Mouse (Mus musculus) activated CD4-positive, CD25-positive, alpha-beta regulatory T cell (primary cell): ENCODE data around the gene Gak. TPM values are rescaled to one million over a fixed set of nuclear protein-coding genes. Genes with fewer than 3 reads are reported as not detected.

ENCODE experiments used
- polyA plus RNA-seq, 2 experiments: library from polyadenylated mRNA; unstranded; fragments of 100-300 nt; shearing (Covaris generic); gene quantifications; one replicate each; pipeline ENCODE4 v1.2.1; 2017

The Gak gene
- polyA plus RNA-seq, result 100 to 1,000 TPM in 1 of 2 experiments, 10 to 100 TPM in 1; 95.2 to 144 TPM

DNA sequence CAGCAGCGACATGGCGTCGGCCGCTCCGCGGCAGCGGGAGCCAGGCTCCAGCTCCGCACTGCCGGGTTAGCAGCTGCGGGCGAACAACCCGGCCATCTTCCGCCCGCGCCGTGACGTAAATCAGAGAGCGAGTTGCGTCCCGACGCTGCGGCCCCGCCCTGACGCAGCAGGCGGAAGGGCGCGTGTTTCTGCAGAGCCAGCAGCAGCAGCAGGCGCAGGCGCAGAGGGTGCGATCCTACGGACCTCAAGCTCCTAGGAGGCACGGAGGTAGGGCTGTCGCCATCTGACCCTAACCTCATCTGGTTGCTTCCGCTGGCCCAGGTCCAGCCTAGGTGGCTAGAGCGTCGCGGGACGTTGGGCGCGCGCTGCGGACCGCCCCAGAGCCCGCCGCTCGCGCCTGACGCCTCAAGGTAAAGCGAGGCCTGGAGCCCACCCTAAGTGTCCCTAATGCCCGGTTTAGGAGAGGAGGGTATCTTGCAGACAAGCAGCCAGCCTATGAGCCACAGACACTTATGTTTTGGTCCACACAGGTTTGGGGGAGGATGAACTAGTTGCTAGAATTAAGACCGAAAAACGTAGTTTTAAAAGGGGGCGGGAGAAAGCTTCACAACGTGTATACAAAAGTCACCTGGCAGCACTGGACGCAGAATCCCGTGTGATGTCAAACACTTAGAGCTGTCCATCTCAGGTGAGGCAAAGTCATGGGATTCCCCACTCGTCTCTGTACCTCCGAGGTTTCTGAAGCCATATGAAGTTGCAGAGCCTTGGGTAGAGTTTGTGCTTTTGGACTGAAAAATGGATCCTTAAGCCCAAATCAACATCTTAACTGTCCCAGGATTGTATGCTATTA is at the start of gene Gak, which contains the start of gene Tmem175:
Gene Gak, minus strand, starts transcription at position 122 of the 850 bp plus-strand sequence.
Gene Tmem175, plus strand, starts transcription at position 137 of the 850 bp plus-strand sequence.

DNA sequence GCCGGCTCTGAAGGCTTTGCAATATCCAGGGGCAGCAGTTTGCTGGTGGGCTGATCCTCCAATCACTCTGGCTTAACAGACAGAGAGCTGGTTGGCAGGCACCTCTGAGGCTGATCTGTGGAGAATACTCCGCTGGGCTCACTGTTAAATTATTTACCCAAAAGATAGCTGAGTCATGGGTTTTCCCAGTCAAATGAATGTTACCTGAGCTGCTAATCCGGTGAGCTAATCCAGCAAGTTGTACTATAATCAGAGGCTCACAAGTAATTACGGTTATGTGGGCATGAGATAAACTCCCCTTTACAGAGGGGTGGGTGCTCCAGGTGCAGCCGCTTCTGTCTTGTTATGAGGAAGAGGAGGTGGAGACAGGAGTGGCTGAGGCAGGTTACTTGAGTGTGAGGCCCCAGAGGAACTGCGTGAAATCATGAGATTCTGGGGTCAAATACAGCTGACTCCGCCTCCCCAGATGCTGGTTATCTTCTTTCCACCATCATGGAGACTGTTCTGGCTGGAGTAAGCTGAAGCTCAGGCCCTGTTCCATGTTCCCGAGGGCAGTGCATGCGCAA is 45.8 kb upstream of the Gak start, which contains the start of gene Slc26a1:
Gene Slc26a1, minus strand, starts transcription at position 319 of the 566 bp plus-strand sequence.

DNA sequence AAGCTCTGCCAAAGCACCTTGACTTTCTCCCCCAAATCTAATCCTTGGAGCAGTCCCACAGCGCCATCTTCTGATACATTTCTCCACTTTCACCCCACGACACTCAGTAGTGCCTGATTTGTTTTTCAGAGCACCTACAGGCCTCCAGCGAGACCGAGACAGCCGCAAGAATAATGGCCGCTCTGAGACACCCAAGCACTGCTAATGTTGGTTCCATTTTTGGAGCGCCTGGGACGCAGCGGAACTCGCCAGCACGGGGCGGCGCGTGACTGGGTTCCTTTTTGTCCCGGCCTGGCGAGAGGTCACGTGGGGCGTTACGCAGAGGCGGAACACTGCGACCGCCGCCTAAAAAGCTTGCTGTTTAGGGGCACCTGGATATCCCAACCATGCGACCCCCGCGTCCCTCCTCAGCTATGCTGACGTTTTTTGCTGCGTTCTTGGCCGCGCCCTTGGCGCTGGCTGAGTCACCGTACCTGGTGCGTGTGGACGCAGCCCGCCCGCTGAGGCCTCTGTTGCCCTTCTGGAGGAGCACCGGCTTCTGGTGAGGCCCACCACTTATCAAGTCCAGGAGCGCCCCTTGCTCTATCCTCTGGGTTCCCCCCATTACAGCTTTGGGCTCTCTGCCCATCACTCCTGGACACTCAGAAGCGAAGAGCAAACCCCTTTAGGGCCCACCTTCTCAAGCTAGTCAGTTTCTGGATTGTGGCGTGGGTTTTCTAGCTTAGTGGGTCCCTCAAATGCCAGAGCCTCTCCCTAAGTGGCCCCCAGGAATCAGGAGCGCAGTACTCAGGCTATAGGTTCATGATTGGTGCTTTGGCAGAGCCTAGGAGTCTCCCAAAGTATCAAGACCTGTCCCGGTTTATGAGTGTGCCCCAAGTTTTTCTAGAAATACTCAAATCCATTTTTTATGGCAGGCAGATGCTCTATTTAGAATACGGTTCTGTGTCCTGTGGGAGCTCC is 39.7 kb upstream of the Gak start, which contains the start of gene Dgkq:
Gene Dgkq, minus strand, starts transcription at position 696 of the 960 bp plus-strand sequence.

DNA sequence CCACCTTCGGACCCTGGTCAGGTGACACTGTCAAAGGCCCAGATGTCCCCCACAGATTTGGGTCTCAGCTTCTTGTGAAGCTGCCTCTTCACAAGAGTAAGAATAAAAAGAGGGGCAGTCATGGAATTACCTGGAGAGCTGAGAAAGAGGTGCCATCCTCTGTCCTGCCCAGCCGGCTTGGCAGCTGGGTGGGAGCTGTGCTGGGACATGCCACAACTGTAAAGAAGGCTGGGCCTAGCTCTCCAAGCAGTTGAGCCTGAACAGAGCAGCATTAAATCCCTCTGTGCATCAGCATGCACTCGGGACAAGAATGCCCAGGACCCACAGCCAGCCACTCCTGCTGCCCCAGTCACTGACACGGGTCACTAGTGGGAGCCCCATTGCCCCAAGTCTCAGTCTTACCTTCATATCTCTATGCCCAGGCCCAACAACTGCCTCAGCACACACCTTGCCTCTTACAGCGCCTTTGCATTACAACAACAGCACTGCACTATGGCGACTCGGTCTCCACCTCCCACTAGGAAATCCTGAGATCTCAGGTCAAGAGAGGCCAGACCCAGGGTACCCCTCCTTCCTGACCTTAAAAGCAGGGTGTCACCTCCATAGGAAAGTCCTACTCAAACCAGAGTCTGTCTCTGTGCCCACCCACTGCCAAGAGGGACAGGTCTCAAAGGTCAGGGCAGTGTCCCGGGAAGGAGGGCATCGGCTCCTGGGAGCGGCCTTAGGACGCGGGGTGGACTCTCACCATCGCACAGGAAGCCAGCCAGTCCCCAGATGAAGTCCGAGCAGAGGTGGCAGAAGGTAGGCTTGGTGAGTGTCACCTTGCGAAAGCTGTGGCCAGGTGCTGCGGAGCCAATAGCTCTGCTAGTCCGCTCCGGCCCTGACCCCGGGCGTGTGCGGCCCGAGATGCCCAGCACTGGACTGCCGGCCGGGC is 30.4 kb upstream of the Gak start, which contains the start of gene Idua:
Gene Idua, plus strand, starts transcription at position 634 of the 934 bp plus-strand sequence.

DNA sequence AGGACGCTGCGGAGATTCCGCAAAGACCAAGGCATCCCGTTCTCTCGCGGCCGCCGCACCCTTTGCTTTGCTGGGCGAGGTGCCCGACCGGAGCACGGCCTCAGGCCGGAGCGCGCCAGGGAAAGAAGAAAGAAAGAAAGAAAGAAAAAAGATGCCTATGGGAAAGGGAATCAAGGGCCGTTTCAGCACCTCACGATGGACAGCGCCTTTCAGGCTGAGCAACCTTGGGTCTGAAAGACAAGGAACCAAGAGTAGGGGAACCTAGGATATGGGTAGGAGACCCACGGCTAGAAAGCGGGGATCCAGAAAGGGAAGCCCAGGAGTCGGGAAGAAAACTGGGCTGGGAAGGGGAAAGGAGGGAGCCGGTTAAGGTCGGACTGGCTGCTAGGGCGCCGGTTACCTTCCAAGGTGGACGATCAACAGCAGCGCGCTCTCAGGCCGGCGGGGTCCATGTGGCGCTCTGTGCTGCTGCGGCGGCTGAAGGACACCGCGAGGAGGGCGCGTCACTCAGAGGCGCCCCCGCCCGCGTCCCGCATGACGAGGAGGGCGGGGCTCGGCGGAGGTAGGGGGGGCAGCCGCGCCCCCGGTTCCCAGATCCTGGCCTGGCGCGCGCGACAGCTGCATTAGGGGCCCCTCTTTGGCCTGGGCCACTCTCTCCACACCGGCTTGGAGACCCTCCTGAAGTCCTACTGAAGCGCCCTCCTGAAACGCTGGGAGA is 79.9 kb downstream of the Gak start, which contains the start of gene Cplx1:
Gene Cplx1, minus strand, starts transcription at position 536 of the 718 bp plus-strand sequence.

Other genes starting within 250 kb of the Gak start
- under 1 TPM; 0.41 to 0.90 TPM for gene Pde6b, start 241.4 kb downstream of the Gak start, polyA plus RNA-seq
- 100 to 1,000 TPM; 201 to 223 TPM for gene Atp5k, start 195.3 kb downstream of the Gak start, polyA plus RNA-seq
- gene Mfsd7a, start 180.9 kb downstream of the Gak start, polyA plus RNA-seq, result under 1 TPM in 1 of 2 experiments, not detected in 1; 0.11 TPM
- gene Pcgf3, start 168.5 kb downstream of the Gak start, polyA plus RNA-seq, result 10 to 100 TPM; 13.1 to 14.9 TPM
- gene Cplx1, start 79.7 kb downstream of the Gak start, polyA plus RNA-seq, result not detected
- gene Tmem175, start within 50 bp of the Gak start, polyA plus RNA-seq, result 10 to 100 TPM; 36.5 to 44.6 TPM
- 10 to 100 TPM; 23.0 to 30.2 TPM for gene Idua, start 30.6 kb upstream of the Gak start, polyA plus RNA-seq
- gene Dgkq, start 39.9 kb upstream of the Gak start, polyA plus RNA-seq, result 10 to 100 TPM; 15.6 to 21.7 TPM
- under 1 TPM in 1 of 2 experiments, not detected in 1; 0.11 TPM for gene Slc26a1, start 45.8 kb upstream of the Gak start, polyA plus RNA-seq
- 1 to 10 TPM in 1 of 2 experiments, under 1 TPM in 1; 0.74 to 1.5 TPM for gene Fgfrl1, start 62.6 kb upstream of the Gak start, polyA plus RNA-seq
- gene Rnf212, start 145.2 kb upstream of the Gak start, polyA plus RNA-seq, result not detected
- gene Tmed11, start 165.6 kb upstream of the Gak start, polyA plus RNA-seq, result not detected
- gene Vmn2r8, start 179.1 kb upstream of the Gak start, polyA plus RNA-seq, result not detected
- under 1 TPM in 1 of 2 experiments, not detected in 1; 0.05 TPM for gene Vmn2r9, start 222.8 kb upstream of the Gak start, polyA plus RNA-seq